In genomic region chr1:75230335-75230994, GRCm38 (mm10) we compare ENCODE assay signal across 26 mouse cellular contexts. TPM values are rescaled to one million over a fixed set of nuclear protein-coding genes. Genes with fewer than 3 reads are reported as not detected.
DNase-seq lines count a peak whose midpoint lies in the region; ATAC-seq and TF ChIP-seq lines count a peak whose summit lies in the region.
"Had no signal": no experiment of that assay in that cellular context is flagged by ENCODE, and none has a peak within 500 bp of the region (broad histone marks: within the 10 kb centered on the region; RNA-seq: fewer than 3 reads in every experiment).

No protein-coding gene starts in this region.

- no peak for TF ChIP-seq CTCF in testis, adult 2 months (IDR thresholded peaks at IDR 0.05; ENCODE audit: control insufficient read depth, insufficient read depth, insufficient replicate concordance, low read depth, low read length)

- no peaks in the 10 kb centered on the region for H3K4me1 ChIP-seq in testis, adult 2 months (ENCODE audit: control insufficient read depth, insufficient read depth, low read length)
- H3K4me1 ChIP-seq in liver, embryonic 15.5 days (replicated peaks): peaks cover 76% of the 10 kb centered on the region
- no peaks in the 10 kb centered on the region for H3K4me1 ChIP-seq in stomach, embryonic 16.5 days (ENCODE audit: control insufficient read depth, insufficient read depth, low read length)
- H3K4me1 ChIP-seq: limb, embryonic 12.5 days had no signal

- no peak overlapping the region for H3K27ac ChIP-seq in testis, adult 2 months (ENCODE audit: control insufficient read depth, insufficient read depth, low read depth, low read length)
- 0 out of 2 replicates have a peak overlapping the region, but pooled peaks have one; percentile 0 for H3K27ac ChIP-seq in liver, embryonic 15.5 days (replicated peaks)
- H3K27ac ChIP-seq in stomach, embryonic 16.5 days (ENCODE audit: low read length): peak overlapping the region; percentile 53
- H3K27ac ChIP-seq: embryonic facial prominence, embryonic 13.5 days; limb, embryonic 12.5 days; midbrain, embryonic 15.5 days had no signal

- peak overlapping the region; percentile 71 for H3K4me3 ChIP-seq in testis, adult 2 months (ENCODE audit: control insufficient read depth, low read depth, low read length)
- H3K4me3 ChIP-seq in liver, embryonic 15.5 days (replicated peaks): no peak overlapping the region
- no peak overlapping the region for H3K4me3 ChIP-seq in stomach, embryonic 16.5 days (replicated peaks; ENCODE audit: low read length)
- H3K4me3 ChIP-seq: embryonic facial prominence, embryonic 13.5 days; limb, embryonic 12.5 days; midbrain, embryonic 15.5 days had no signal

- H3K4me2 ChIP-seq in liver, embryonic 15.5 days: no peak overlapping the region
- H3K4me2 ChIP-seq in stomach, embryonic 16.5 days (ENCODE audit: low read depth, low read length): no peak overlapping the region
- H3K4me2 ChIP-seq: embryonic facial prominence, embryonic 13.5 days; limb, embryonic 12.5 days; midbrain, embryonic 15.5 days had no signal

- H3K9me3 ChIP-seq in liver, embryonic 15.5 days (replicated peaks): no peaks in the 10 kb centered on the region
- no peaks in the 10 kb centered on the region for H3K9me3 ChIP-seq in stomach, embryonic 16.5 days (replicated peaks; ENCODE audit: control insufficient read depth, low read length)
- H3K9me3 ChIP-seq: embryonic facial prominence, embryonic 13.5 days; G1E; limb, embryonic 12.5 days; midbrain, embryonic 15.5 days had no signal

- no peaks in the 10 kb centered on the region for H3K36me3 ChIP-seq in testis, adult 2 months (ENCODE audit: control insufficient read depth, insufficient read depth, low read length)
- H3K36me3 ChIP-seq in liver, embryonic 15.5 days (replicated peaks): no peaks in the 10 kb centered on the region
- H3K36me3 ChIP-seq in stomach, embryonic 16.5 days (ENCODE audit: control insufficient read depth, insufficient read depth, low read length): no peaks in the 10 kb centered on the region
- H3K36me3 ChIP-seq: embryonic facial prominence, embryonic 13.5 days; G1E; limb, embryonic 12.5 days; midbrain, embryonic 15.5 days had no signal

- no peaks in the 10 kb centered on the region for H3K27me3 ChIP-seq in testis, adult 2 months (ENCODE audit: control insufficient read depth, insufficient read depth, low read length)
- no peaks in the 10 kb centered on the region; the same call in 1 of the 2 replicates for H3K27me3 ChIP-seq in liver, embryonic 15.5 days
- H3K27me3 ChIP-seq in stomach, embryonic 16.5 days (ENCODE audit: control insufficient read depth, insufficient read depth, low read length): no peaks in the 10 kb centered on the region
- H3K27me3 ChIP-seq: midbrain, embryonic 15.5 days had no signal

- peak; percentile 51 for ATAC-seq in erythroblast, adult 5-6 weeks (replicated peaks; ENCODE audit: low FRiP score, poor library complexity, severe bottlenecking)
- no peak for ATAC-seq in liver, embryonic 15.5 days (ENCODE audit: insufficient read depth)
- peak; percentile 39; the same call in 1 of the 2 replicates for ATAC-seq in stomach, embryonic 16.5 days (ENCODE audit: insufficient read depth, low FRiP score)
- ATAC-seq: CD4-positive, CD25-positive, alpha-beta regulatory T cell, adult 4 months; midbrain, embryonic 15.5 days had no signal

- no peak for DNase-seq in testis, postnatal 10 days (ENCODE audit: low spot score)
- DNase-seq in heart, adult 11 months: no peak
- DNase-seq in B cell, adult 2 months: no peak
- DNase-seq in Muller cell, postnatal 12 days (ENCODE audit: inconsistent ontology term): no peak
- DNase-seq: adrenal gland, adult 8-10 months; cerebellum, adult 18-20 months; gastrocnemius, postnatal 10 days; thymus, adult 18-20 months had no signal

- 39% methylated on average over 7 of the region's 7 CpGs for WGBS in liver, embryonic 15.5 days (ENCODE audit: insufficient replicate concordance)
- WGBS in stomach, embryonic 16.5 days: 61% methylated on average over 7 of the region's 7 CpGs

- no peak overlapping the region for H3K9ac ChIP-seq in liver, embryonic 15.5 days
- no peak overlapping the region for H3K9ac ChIP-seq in stomach, embryonic 16.5 days (ENCODE audit: low read length)
- H3K9ac ChIP-seq: embryonic facial prominence, embryonic 13.5 days; limb, embryonic 12.5 days; midbrain, embryonic 15.5 days had no signal

- TF ChIP-seq POLR2A in testis, adult 2 months (IDR thresholded peaks at IDR 0.05; ENCODE audit: control insufficient read depth, low read depth, low read length): no peak

RNA-seq across cellular contexts. Expression of gene A630095N17Rik, which starts 1.4 kb away (rescaled TPM):
- 10.2 and 12.7 TPM in 2 replicates for polyA plus RNA-seq in testis, adult 2 months (2012; rRNA removed)
- not detected in 2 replicates for total RNA-seq in erythroblast, adult 5-6 weeks (2015; ENCODE audit: low replicate concordance)
- total RNA-seq in erythroblast, adult 5-6 weeks (2017; ENCODE audit: low replicate concordance): not detected in 2 replicates
- not detected in 2 replicates for polyA plus RNA-seq in liver, embryonic 15.5 days (2015; fragmentation: Nextera tagmentation; extraction: Ambion mirVana)
- not detected in 2 replicates for polyA plus RNA-seq in stomach, embryonic 16.5 days (2015; fragmentation: Nextera tagmentation; extraction: Ambion mirVana)
- total RNA-seq: adrenal gland, adult 8-10 months; G1E; gastrocnemius, postnatal 10 days; heart, adult 8-10 months; layer of hippocampus, adult 18-20 months; left cerebral cortex, adult 18-20 months had no signal
- polyA plus RNA-seq: CD4-positive, CD25-positive, alpha-beta regulatory T cell, adult 4 months; embryonic facial prominence, embryonic 13.5 days; forebrain, embryonic 11.5 days; G1E; heart, postnatal 0 days; hindbrain, embryonic 11.5 days; intestine, embryonic 14.5 days; kidney, embryonic 16.5 days; limb, embryonic 12.5 days; lung, embryonic 16.5 days; midbrain, embryonic 15.5 days had no signal

RNA-seq across cellular contexts. Expression of gene Dnajb2, which starts 5.7 kb away (rescaled TPM):
- 298 and 299 TPM in 2 replicates for polyA plus RNA-seq in testis, adult 2 months (2012; rRNA removed)
- total RNA-seq in erythroblast, adult 5-6 weeks (2015; ENCODE audit: low replicate concordance): 186 and 231 TPM in 2 replicates
- 524 and 744 TPM in 2 replicates for total RNA-seq in erythroblast, adult 5-6 weeks (2017; ENCODE audit: low replicate concordance)
- polyA plus RNA-seq in liver, embryonic 15.5 days (2015; fragmentation: Nextera tagmentation; extraction: Ambion mirVana): 28.9 and 32.4 TPM in 2 replicates
- polyA plus RNA-seq in stomach, embryonic 16.5 days (2015; fragmentation: Nextera tagmentation; extraction: Ambion mirVana): 31.3 and 32.3 TPM in 2 replicates

RNA-seq across cellular contexts. Expression of gene Tuba4a, which starts 10.8 kb away (rescaled TPM):
- polyA plus RNA-seq in testis, adult 2 months (2012; rRNA removed): 163 and 204 TPM in 2 replicates
- 433 and 471 TPM in 2 replicates for total RNA-seq in erythroblast, adult 5-6 weeks (2015; ENCODE audit: low replicate concordance)
- total RNA-seq in erythroblast, adult 5-6 weeks (2017; ENCODE audit: low replicate concordance): 280 and 368 TPM in 2 replicates
- 372 and 392 TPM in 2 replicates for polyA plus RNA-seq in liver, embryonic 15.5 days (2015; fragmentation: Nextera tagmentation; extraction: Ambion mirVana)
- 184 and 218 TPM in 2 replicates for polyA plus RNA-seq in stomach, embryonic 16.5 days (2015; fragmentation: Nextera tagmentation; extraction: Ambion mirVana)

RNA-seq across cellular contexts. Expression of gene Stk16, which starts 19.8 kb away (rescaled TPM):
- 205 and 207 TPM in 2 replicates for polyA plus RNA-seq in testis, adult 2 months (2012; rRNA removed)
- total RNA-seq in erythroblast, adult 5-6 weeks (2015; ENCODE audit: low replicate concordance): 50.4 and 76.9 TPM in 2 replicates
- 31.3 and 50.2 TPM in 2 replicates for total RNA-seq in erythroblast, adult 5-6 weeks (2017; ENCODE audit: low replicate concordance)
- 80.2 and 84.8 TPM in 2 replicates for polyA plus RNA-seq in liver, embryonic 15.5 days (2015; fragmentation: Nextera tagmentation; extraction: Ambion mirVana)
- 109 and 115 TPM in 2 replicates for polyA plus RNA-seq in stomach, embryonic 16.5 days (2015; fragmentation: Nextera tagmentation; extraction: Ambion mirVana)

RNA-seq across cellular contexts. Expression of gene Glb1l, which starts 19.9 kb away (rescaled TPM):
- polyA plus RNA-seq in testis, adult 2 months (2012; rRNA removed): 117 and 129 TPM in 2 replicates
- total RNA-seq in erythroblast, adult 5-6 weeks (2015; ENCODE audit: low replicate concordance): 12.3 and 12.9 TPM in 2 replicates
- total RNA-seq in erythroblast, adult 5-6 weeks (2017; ENCODE audit: low replicate concordance): 8.1 and 8.6 TPM in 2 replicates
- polyA plus RNA-seq in liver, embryonic 15.5 days (2015; fragmentation: Nextera tagmentation; extraction: Ambion mirVana): 3.2 and 4.5 TPM in 2 replicates
- 18.2 and 20.1 TPM in 2 replicates for polyA plus RNA-seq in stomach, embryonic 16.5 days (2015; fragmentation: Nextera tagmentation; extraction: Ambion mirVana)
